Mouse (Mus musculus) thymus, adult 18-20 months (tissue): ENCODE data around the gene Foxn4.

Experiments used
- DNase-seq, 2 experiments: peaks; one replicate each; pipeline ENCODE4 v3.0.0; 2022; ENCODE audit warnings: mixed read lengths in 2 of 2

Gene Foxn4

DNA sequence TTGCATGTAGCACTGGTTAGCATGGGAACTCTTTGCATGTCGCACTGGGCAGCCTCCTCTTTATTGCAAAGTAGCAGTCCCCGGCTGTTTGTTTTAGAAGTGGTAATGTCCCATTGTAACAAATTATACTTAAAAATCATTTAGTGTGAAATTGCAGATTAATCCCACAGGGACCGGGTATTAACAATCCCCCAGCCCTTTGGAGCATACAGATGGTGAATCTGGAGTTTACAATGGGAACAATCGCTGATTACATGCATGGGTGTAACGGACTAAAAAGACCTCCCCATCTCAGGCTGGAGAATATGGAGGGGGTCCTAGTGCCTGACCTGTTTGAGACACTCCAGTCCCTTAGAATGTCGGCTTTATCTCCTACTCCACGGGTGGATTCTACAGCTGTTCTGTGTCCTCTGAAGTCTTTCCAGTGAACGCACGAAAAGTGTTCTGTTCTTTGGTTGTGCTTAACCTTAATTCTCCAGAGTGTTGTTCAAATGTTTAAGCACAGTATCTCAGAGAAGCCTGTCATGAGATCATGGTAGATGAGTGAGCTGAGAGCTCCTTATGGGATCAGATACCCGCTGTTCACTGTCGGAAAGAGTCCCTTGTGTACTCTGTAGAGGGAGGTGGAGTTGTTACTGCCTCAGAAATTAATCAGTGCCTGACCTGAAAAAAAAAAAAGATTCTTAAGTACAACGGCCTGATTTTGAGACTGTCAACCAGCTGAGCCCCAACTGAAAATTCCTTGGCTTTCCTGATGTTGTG lies 6.0 kb upstream of the Foxn4 start:
- DNase-seq, result no peak

DNA sequence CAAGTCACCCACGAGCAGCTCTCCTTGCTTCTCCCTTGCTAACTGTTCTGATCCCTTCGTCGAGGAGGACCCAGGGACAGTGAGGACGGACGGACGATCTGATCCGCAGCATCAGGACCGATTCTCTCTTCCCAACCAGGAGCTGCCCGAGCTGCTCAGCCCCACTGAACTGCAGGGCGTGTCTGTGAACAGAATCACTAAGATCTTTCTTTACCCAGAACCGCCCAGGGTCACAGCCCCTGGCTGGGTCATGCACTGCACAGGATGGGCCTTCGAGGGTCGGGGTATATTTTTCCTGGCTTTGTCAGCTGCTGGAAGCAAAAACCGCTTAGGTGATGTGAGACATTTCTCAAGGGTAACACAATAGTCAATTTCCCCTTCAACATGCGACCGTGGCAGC lies 2.4 kb upstream of the Foxn4 start:
- no peak for DNase-seq

DNA sequence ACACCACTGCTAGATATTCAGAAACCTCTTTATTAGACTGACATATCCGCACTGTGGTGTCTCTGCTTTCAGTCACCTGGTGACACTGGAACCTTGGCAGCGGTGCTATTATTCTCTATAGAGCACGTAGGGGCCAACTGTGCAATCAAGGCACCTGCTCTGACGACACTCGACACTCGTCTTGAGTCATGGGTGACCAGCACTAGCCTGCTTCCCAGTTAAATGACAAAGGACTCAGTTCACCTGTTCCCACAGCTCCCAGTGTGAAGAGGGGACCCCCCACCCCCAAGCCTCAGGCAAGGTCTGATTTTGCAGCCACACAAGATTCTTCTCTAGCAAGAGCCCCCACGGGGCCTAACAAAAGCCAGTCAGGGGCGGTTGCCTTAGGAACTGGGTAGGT lies 1.7 kb upstream of the Foxn4 start:
- DNase-seq, result no peak

DNA sequence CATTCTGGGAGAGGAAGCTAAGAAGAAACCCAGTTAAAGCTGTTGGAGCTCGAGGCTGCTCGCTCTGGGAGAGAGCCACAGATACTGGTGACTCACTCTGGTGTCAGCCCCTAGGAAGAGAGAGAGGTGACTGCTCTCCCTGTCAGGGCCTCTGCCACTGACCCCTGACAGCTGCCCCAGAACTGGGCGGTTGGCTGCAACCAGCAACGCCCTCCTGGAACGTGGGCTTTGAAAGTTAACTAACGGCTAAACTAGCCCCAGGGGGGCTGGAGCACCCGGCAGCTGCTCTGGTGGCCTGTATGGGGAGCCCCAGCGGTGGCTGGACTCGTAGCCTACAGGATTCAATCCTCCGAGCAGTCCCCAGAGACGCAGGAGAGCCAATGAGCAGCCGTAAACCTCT lies 3.6 kb downstream of the Foxn4 start:
- no peak for DNase-seq

DNA sequence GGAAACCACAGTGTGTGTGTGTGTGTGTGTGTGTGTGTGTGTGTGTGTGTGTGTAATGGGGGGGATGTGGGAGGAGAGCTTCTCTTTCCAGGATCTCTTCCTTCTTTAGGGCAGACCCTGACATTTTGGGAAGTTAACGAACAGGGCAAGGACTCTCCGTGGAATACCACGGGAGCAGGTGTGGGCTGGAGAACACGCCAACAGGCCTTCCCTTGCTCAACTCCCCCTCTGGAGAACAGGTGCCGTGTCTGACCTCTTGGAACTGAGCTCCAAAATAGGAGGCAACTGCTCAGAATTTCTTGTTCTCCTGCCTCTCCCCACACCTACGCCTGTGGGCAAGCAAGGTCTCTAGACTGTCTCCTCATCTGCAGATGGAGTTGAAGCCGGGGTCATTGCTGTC lies 4.1 kb downstream of the Foxn4 start:
- no peak for DNase-seq

DNA sequence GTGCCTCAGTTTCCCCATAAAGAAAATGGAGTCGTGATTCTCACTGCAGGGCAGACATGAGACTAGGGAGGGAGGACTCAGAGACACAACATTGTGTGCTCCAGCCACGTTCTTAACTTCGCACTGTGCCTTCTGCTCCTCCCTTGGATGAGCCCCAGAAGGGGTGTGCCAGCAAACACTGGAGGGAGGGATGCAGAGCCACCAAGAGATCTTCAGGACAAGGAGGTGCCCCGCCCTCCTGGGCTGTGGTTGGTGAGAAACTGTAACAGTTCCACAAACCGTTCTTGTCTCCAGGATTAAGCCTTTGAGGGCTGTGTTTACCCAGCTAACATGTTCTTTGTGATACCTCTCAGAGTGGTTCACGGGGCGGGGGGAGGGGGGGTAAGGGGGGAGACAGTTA lies 5.0 kb downstream of the Foxn4 start:
- DNase-seq, result no peak

DNA sequence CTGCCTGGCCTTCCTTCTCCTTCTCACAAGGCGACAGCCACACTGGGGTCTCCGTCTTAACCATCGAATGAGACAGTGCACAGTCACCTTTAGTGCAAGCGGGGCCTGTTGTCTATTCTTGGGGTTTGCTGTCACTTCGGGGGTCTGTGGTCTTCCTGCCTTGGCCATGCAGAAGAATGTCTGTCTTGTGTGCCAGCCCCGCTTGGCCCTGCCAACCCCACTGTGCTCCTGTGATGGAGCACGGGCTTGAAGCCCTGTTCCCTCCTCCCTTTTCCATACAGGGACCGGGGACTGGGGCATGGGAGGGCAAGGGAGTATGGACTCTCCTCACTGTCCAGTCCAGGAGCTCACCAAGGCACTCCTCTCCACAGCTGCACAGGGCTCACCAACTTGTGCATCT lies 8.8 kb downstream of the Foxn4 start:
- no peak for DNase-seq

DNA sequence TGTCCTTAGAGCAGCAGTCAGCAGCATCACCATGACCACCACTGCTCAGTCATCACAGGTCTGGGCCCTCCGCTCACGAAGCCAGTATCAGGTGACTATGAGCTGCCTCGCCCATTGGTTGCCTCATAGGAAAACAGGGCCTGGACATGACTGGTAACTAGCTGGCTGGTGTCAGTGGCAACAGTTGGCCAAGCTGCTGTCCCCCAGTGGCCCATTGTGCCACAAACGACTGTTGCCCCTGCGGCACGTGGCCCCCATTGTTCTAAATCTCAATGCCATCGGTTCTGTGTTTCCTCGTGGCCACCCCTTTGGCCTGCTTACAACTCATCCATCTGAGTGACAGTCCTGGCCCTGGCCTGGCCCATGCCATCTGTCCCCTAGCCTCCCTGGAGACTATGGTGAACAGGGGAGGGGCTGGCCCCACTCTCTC lies 9.6 kb downstream of the Foxn4 start:
- no peak for DNase-seq

DNA sequence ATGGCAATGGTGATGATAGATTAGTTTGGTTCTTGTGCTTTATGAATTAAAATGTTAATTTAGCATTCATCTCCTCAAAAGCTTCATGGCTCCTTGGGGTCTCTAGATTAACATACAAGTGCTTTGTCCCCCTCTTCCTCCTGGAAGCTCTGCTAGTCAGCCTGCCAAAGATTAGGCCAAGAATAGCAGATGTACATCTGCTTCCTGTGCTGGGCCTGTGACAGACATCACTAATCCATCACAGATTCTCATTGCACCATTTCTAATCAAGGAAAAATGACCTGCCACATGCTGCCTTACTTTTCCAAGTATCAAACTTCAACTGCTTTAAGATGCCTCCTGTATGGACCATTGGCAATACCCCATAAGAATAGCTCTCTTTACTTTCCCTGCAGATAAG lies 12.1 kb downstream of the Foxn4 start:
- DNase-seq, result no peak

DNA sequence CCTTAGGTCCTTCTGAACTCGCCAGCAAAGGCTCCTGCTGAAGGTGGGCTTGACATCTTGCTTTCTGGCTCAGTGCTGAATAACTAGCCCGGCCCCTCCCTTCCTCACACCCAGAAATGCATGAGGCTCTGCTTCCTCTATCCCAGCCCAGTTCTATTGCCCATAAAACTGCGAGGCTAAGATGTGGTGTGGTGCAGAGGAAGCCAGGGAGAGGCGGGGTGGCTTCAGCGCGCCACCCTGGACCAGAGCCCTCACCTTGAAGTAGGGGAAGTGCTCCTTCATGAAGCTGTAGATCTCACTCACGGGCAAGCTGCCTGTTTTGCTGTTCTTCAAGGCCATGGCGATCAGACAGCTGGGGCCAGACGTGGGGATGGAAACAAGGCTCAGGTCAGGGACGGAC lies 14.1 kb downstream of the Foxn4 start:
- no peak for DNase-seq

DNA sequence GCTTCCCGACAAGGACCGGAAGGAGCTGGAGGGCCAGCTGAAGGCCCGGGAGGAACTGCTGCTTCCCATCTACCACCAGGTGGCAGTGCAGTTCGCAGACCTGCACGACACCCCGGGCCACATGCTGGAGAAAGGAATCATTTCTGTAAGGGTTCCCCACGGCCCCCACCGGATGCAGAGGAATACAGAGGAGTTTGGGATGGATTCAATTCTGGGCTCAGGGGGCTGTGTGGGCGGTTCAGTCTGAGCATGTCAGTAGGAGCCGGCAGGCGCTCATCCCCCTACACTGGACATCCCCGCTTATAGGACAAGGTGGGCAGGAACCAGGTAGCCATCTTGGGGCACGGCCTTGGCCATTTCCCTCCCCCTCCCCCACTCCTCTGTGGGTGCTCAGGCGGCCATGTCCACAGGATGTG lies 25.4 kb downstream of the Foxn4 start:
- DNase-seq, result peak; percentile 25 to 34

DNA sequence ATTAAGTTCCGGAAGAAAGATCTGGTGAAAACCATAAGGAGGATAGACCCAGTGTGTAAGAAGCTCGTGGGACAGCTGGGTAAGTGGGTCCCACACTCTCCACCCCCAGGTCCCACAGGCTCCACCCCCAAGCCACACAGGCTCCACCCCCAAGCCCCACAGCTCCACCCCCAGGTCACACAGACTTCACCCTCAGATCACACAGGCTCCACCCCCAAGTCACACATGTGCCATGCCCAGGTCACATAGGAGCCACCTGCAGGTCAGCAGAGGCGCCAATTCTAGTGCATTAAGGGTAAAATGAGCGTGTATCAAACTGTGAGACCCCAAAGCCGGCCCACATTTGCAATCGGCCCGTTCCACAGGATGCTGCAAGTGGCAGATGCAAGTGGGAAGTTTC lies 27.1 kb downstream of the Foxn4 start:
- no peak for DNase-seq

DNA sequence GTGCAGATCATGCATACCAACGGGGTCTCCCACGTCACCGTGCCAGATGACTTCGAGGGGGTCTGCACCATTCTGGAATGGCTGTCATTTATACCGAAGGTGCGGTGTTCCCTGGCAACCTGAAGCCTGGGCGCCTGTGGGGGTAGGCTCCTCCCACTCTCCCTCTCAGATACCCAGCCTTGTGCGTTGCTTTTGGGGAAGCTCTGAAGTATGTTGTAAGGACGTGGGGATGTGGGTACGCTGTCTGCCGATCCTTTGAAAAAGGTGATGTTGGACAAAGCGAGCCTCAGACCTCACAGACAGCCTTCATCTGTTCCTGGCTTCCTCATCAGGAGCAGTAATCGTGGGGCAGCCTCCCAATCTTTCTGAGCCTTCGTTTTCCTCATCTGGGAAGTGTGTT lies 33.9 kb downstream of the Foxn4 start:
- DNase-seq, result no peak

DNA sequence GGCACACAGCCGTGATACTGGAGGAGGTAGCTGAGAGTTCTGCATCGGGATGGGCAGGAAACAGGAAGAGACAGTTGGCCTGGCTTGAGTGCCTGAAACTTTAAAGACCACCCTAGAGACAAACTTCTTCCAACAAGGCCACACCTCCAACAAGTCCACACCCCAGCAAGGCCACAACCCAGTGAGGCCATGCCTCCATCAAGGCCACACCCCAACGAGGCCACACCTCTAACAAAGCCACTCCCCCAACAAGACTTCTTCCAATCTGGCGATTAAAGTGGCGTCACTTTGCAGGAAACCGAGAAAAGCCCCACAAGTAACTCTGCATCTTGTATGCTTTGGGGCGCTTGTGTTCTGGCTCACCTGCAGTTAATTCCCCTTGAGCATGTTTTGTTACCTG lies 34.7 kb downstream of the Foxn4 start:
- DNase-seq, result no peak

DNA sequence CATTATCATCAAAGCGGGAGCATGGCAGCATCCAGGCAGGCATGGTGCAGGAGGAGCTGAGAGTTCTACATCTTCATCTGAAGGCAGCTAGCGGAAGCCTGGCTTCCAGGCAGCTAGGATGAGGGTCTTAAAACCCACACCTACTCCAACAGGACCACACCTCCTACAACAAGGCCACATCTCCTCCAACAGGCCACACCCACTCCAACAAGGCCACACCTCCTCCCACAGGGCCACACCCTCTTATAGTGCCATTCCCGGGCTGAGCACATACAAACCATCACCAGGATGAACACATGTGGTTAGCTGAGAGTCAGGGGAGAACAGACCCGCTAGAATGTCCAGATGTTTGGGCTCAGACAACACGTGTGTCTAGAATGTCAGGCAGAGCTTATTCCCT lies 44.7 kb downstream of the Foxn4 start:
- no peak for DNase-seq

DNA sequence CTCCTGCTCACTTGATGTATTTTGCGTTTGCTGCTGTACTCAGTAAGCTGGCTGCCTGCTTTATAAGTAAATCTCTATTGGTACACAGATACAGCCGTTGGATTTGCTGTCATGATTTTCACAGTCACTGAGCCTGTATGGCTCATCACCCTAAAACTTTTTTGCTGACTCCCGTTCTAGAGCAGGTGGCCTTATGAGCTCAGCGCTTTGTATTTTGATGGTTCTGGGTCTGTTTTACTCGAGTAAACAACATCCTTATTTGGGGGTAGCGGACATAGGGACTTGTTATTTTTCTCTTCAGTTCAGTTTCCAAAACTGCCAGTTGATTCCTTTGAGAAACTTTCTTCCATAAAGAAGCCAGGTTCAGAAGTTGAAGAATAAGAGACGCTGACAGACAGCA lies 47.6 kb downstream of the Foxn4 start:
- DNase-seq, result no peak

DNA sequence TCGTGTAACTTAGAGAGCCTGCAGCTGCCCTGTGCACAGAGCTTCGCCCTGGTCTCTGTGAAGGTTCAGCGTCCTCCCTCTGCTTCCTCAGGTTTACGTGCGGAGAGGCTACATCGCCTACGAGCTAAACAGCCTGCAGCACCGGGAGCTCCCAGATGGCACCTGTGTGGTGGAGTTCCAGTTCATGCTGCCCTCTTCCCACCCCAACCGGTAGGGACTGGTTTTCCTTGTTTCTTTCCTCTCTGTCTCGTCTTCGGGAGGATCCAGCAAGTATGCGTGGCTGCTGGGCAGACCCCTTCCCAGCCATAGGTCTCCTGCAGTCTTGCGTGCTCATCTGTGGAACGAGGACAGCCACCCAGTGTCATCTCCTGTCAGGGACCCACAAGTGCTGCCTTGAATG lies 54.8 kb downstream of the Foxn4 start:
- no peak for DNase-seq

DNA sequence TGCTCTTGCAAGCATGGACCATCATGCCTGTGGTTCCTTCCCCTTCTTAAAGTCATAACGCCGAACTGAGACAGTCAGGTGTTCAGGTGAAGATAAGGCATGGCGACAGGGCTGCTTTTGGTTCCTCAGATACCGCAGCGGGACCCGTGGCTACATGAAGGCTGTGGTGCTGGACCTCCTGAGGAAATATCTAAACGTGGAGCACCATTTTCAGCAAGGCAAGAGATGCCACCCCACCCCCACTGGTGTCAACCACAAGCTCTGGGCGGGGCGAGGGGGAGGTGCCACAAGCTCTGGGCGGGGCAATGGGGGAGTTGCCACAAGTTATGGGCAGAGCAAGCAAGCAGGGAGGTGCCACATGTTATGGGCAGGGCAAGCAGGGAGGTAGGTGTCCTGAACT lies 60.4 kb downstream of the Foxn4 start:
- peak in 1 of 2 experiments; percentile 38 for DNase-seq

DNA sequence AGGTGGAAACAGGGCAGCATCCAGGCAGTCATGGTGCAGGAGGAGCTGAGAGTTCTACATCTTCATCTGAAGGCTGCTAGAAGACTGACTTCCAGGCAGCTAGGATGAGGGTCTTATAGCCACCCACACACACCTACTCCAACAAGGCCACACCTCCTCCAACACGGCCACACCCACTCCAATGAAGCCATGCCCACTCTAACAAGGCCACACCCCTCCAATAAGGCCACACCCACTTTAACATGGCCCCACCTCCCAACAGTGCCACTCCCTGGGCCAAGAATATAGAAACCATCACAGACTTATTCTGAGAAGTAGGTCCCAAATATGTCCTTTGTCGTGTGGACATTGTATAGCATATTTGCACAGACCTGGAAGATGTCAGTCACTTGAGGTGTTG lies 67.4 kb downstream of the Foxn4 start:
- DNase-seq, result no peak
